Mouse (Mus musculus): ENCODE results near the gene Rhebl1.
A peak's percentile ranks its signal among the peaks of the same experiment; 100 is the strongest.

Gene Rhebl1

GRCm38 (mm10) chr15:98904692-98905091 lies 10.4 kb upstream of the Rhebl1 start:
- DNase-seq, result peak; percentile 57

- no peak for DNase-seq
These were observed 8.3 kb upstream of the Rhebl1 start for GRCm38 (mm10) chr15:98902600-98902999.

- DNase-seq, result no peak
These were observed 7.2 kb upstream of the Rhebl1 start for GRCm38 (mm10) chr15:98901530-98901929.

GRCm38 (mm10) chr15:98897928-98898800 lies 3.8 kb upstream of the Rhebl1 start, which contains the start of gene Dhh:
Dhh (minus strand) TSS chr15:98898540.
- no peak for DNase-seq

- DNase-seq, result no peak
These were observed 3.2 kb upstream of the Rhebl1 start for GRCm38 (mm10) chr15:98897495-98897894.

- DNase-seq, result no peak
These were observed 1.6 kb upstream of the Rhebl1 start for GRCm38 (mm10) chr15:98895635-98896589.

- no peak for DNase-seq
These were observed 650 bp upstream of the Rhebl1 start for GRCm38 (mm10) chr15:98894746-98895634.

GRCm38 (mm10) chr15:98893036-98893435 lies 1.3 kb downstream of the Rhebl1 start:
- DNase-seq, result no peak

GRCm38 (mm10) chr15:98891907-98892606 lies 2.3 kb downstream of the Rhebl1 start:
- peak; percentile 64 for DNase-seq

GRCm38 (mm10) chr15:98891198-98891742 lies 3.1 kb downstream of the Rhebl1 start:
- DNase-seq, result no peak

- DNase-seq, result no peak
These were observed 6.8 kb downstream of the Rhebl1 start for GRCm38 (mm10) chr15:98887526-98887925.

- no peak for DNase-seq
These were observed 7.5 kb downstream of the Rhebl1 start for GRCm38 (mm10) chr15:98886667-98887387.

- DNase-seq, result no peak
These were observed 10.2 kb downstream of the Rhebl1 start for GRCm38 (mm10) chr15:98884106-98884505.

GRCm38 (mm10) chr15:98883661-98884060 lies 10.7 kb downstream of the Rhebl1 start:
- no peak for DNase-seq

- DNase-seq, result no peak
These were observed 12.7 kb downstream of the Rhebl1 start for GRCm38 (mm10) chr15:98881656-98882008.

- DNase-seq, result peak; percentile 95
These were observed 13.2 kb downstream of the Rhebl1 start for GRCm38 (mm10) chr15:98880978-98881655.

GRCm38 (mm10) chr15:98877331-98877730 lies 17.0 kb downstream of the Rhebl1 start:
- peak; percentile 83 for DNase-seq

GRCm38 (mm10) chr15:98871916-98872888 lies 22.1 kb downstream of the Rhebl1 start:
- DNase-seq, result peak; percentile 94

All from thymus, postnatal 14 days (tissue).